Mouse (Mus musculus): Measurements from ENCODE around the gene Nrn1. TPM values are rescaled to one million over a fixed set of nuclear protein-coding genes. Genes with fewer than 3 reads are reported as not detected.

Nrn1 gene
- polyA plus RNA-seq, 1 experiment from 2014 or later = 0.31 TPM

DNA sequence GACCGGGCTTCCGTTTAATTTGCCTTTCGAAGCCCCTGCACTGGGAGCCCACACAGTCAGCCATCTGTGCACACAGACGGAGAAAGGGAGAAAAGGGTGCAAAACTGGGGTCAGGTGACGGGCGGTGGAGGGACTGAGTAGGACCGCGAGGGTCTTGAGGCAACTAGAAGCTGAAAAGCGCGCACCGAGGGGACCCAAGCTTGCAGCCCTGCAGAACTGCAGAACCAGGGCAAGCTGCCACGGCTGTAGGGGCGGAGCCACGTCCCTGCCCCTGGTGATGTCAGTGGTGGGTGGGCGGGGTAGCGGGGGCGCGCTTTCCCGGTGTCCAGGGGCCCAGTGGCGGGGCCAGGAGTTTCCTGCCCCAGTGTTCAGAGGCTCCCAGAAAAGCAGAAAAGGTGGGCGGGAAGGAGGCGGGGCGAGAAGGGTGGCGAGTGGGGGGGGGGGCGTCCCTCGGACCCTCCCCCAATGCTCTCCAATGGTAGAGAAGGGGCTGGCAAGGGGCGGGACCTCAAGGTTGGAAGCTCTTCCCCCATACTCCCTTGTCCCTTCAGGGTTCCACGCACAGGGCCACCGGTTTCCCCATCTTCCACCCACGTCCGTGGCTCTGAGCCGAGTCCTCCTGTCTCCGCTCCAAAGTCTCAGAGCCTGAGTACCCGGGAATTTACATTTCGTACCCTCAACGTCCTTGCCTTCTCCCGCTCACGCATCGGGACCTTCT lies 1.1 kb upstream of the Nrn1 start:
- H3K27ac ChIP-seq (ENCODE audit: low read length) = no peak overlapping the region
- WGBS = 0% methylated on average over 29 of the region's 39 CpGs
- peaks cover 51% of the 10 kb centered on the region for H3K27me3 ChIP-seq (replicated peaks; ENCODE audit: insufficient read depth, low read length)
- peak overlapping the region; percentile 36 for H3K4me3 ChIP-seq (ENCODE audit: low read depth, low read length)
- TF ChIP-seq CTCF (IDR thresholded peaks at IDR 0.05) (no peak), EP300 (IDR thresholded peaks at IDR 0.05) (no peak)
- peaks cover 21% of the 10 kb centered on the region; the same call in 1 of the 2 replicates for H3K4me1 ChIP-seq (ENCODE audit: insufficient read depth, low read depth, low read length)
- no peaks in the 10 kb centered on the region for H3K36me3 ChIP-seq (ENCODE audit: insufficient read depth, low read length)
- H3K9ac ChIP-seq (replicated peaks; ENCODE audit: low read depth) = no peak overlapping the region
- ATAC-seq (peak; percentile 77), DNase-seq (ENCODE audit: low spot score) (peak; percentile 53)
- H3K9me3 ChIP-seq (ENCODE audit: low read length) = no peaks in the 10 kb centered on the region
- H3K4me2 ChIP-seq (replicated peaks; ENCODE audit: low read depth, low read length) = peak overlapping the region; percentile 66

DNA sequence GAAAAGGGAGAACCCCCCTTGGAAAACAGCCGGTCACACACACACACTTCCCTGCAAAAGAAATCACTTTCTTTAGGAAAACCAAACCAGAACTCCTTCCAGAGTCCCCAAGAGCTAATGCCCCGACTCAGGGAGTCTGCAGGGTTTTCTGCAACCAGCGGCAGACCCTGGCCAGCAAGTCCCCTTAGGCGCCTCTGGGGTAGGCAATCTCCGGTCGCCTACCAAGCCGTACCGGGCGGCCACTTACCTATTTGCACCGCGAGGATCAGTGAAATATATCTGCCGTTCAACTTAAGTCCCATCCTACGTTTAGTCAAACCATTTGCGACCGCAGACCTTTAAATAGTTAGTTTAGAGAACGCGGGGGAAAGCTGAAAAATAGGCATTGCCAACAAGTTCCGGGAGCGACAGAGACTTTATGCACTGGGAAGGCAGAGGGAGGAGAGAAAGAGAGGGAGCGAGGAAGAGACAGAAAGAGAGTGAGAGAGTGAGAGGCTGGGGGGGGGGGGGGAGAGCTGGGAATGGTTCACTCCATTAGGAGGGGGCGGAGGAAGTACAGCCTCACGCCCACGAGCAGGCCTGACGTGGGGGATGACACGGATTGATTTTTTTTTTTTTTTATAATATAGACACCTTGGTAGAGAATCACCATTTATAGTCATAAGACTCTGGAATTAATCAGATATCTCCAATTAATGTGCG lies 791 bp downstream of the Nrn1 start:
- H3K27ac ChIP-seq (ENCODE audit: low read length) = no peak overlapping the region
- ATAC-seq (no peak), DNase-seq (ENCODE audit: low spot score) (no peak)
- H3K9ac ChIP-seq (replicated peaks; ENCODE audit: low read depth) = no peak overlapping the region
- no peaks in the 10 kb centered on the region for H3K36me3 ChIP-seq (ENCODE audit: insufficient read depth, low read length)
- H3K4me2 ChIP-seq (replicated peaks; ENCODE audit: low read depth, low read length) = no peak overlapping the region
- TF ChIP-seq CTCF (IDR thresholded peaks at IDR 0.05) (no peak), EP300 (IDR thresholded peaks at IDR 0.05) (no peak)
- H3K27me3 ChIP-seq (replicated peaks; ENCODE audit: insufficient read depth, low read length) = peaks cover 66% of the 10 kb centered on the region
- 2% methylated on average over 25 of the region's 26 CpGs for WGBS
- H3K4me1 ChIP-seq (ENCODE audit: insufficient read depth, low read depth, low read length) = peaks cover 21% of the 10 kb centered on the region; the same call in 1 of the 2 replicates
- H3K4me3 ChIP-seq (ENCODE audit: low read depth, low read length) = no peak overlapping the region
- no peaks in the 10 kb centered on the region for H3K9me3 ChIP-seq (ENCODE audit: low read length)

DNA sequence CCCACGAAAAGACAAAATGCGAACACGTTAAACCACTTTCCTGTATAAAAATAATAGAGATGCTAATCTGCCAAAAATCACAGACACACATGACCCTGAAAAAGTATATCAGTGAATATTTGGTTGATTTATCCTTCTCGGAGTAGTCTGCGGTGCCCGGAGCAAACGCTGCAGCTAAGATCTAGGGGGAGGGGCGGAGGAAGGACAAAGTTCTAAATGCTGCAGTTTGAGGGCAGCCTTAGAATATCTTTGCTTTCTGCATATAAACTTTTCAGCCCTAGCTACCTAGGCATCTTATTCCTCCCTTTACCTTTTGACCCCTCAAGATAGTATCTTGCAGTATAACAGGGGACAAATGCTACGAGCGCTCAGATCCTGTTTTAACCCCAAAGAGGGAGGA lies 1.4 kb downstream of the Nrn1 start:
- 3% methylated on average over 10 of the region's 10 CpGs for WGBS
- peaks cover 21% of the 10 kb centered on the region; the same call in 1 of the 2 replicates for H3K4me1 ChIP-seq (ENCODE audit: insufficient read depth, low read depth, low read length)
- no peak for ATAC-seq
- H3K9ac ChIP-seq (replicated peaks; ENCODE audit: low read depth) = no peak overlapping the region
- no peak overlapping the region for H3K4me2 ChIP-seq (replicated peaks; ENCODE audit: low read depth, low read length)
- peaks cover 71% of the 10 kb centered on the region for H3K27me3 ChIP-seq (replicated peaks; ENCODE audit: insufficient read depth, low read length)
- no peak overlapping the region for H3K27ac ChIP-seq (ENCODE audit: low read length)
- no peak for TF ChIP-seq CTCF (IDR thresholded peaks at IDR 0.05)
- TF ChIP-seq EP300 (IDR thresholded peaks at IDR 0.05) = no peak
- no peaks in the 10 kb centered on the region for H3K9me3 ChIP-seq (ENCODE audit: low read length)
- no peaks in the 10 kb centered on the region for H3K36me3 ChIP-seq (ENCODE audit: insufficient read depth, low read length)
- no peak overlapping the region for H3K4me3 ChIP-seq (ENCODE audit: low read depth, low read length)
- peak; percentile 14 for DNase-seq (ENCODE audit: low spot score)

DNA sequence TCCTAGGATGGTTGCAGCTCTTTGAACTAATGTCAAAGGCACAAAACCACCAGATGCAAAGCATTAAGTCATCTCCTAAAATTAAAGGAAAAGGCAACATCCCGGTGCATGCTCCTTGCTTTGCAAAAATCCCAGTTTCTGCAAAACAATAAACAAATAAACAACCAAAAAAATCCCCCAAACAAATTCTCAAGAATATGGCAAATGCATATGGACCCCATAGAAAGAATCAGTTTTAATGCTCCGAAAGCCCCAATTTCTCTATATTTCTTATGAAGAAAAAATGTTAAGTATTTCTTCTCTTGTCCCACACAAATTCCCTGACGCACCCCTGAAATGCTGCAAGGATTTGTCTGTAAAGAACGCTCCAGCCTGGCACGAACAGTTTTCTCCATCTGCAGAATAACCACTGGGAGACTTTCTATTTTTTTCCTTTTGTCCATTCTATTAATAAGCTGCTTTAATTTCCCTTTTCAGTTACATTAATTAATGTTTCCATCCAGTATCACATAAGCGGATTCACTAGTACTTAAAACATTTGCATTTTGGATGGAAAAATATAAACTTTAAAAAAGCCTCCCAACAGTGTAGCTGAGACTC lies 1.9 kb downstream of the Nrn1 start:
- DNase-seq (ENCODE audit: low spot score) (peak; percentile 7), ATAC-seq (no peak)
- Histone ChIP-seq H3K4me3 (ENCODE audit: low read depth, low read length) (no peak overlapping the region), H3K9ac (replicated peaks; ENCODE audit: low read depth) (no peak overlapping the region), H3K27me3 (replicated peaks; ENCODE audit: insufficient read depth, low read length) (peaks cover 76% of the 10 kb centered on the region), H3K9me3 (ENCODE audit: low read length) (no peaks in the 10 kb centered on the region), H3K4me1 (ENCODE audit: insufficient read depth, low read depth, low read length) (peaks cover 21% of the 10 kb centered on the region; the same call in 1 of the 2 replicates), H3K36me3 (ENCODE audit: insufficient read depth, low read length) (no peaks in the 10 kb centered on the region), H3K4me2 (replicated peaks; ENCODE audit: low read depth, low read length) (no peak overlapping the region), H3K27ac (ENCODE audit: low read length) (no peak overlapping the region)
- WGBS = 12% methylated on average over 6 of the region's 6 CpGs
- no peak for TF ChIP-seq CTCF (IDR thresholded peaks at IDR 0.05)
- no peak for TF ChIP-seq EP300 (IDR thresholded peaks at IDR 0.05)

DNA sequence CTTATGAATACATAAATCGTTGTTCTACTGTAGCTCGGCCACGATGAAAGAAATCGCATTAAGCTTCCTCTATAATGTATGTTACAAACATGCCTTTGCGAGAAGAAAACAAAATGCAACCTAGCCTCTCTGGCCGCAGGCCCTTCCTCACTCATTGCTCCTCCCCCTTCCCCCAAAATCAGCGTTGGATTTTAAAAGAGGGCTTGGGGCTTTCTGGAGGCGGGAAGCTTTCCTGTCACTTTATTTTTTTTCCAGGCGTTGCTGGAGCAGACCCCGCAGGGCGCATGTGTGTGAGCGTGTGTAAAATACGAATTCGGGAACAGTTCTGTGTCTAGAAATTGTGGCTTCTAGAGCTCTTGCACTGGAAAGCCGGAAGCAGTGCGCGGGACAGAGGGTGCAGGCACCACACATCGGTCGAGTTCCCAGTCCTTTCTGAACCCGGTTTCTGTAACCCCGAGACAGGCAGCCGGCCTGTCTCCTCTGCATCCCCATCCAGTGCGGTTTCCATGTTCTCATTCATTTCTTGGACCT lies 2.9 kb downstream of the Nrn1 start:
- H3K4me3 ChIP-seq (ENCODE audit: low read depth, low read length) = peak overlapping the region; percentile 40
- H3K9me3 ChIP-seq (ENCODE audit: low read length) = no peaks in the 10 kb centered on the region
- peak overlapping the region; percentile 57 for H3K4me2 ChIP-seq (replicated peaks; ENCODE audit: low read depth, low read length)
- H3K27me3 ChIP-seq (replicated peaks; ENCODE audit: insufficient read depth, low read length) = peaks cover 85% of the 10 kb centered on the region
- WGBS = under 1% methylated on average over 23 of the region's 23 CpGs
- DNase-seq (ENCODE audit: low spot score) (peak; percentile 10), ATAC-seq (no peak)
- peaks cover 23% of the 10 kb centered on the region; the same call in 1 of the 2 replicates for H3K4me1 ChIP-seq (ENCODE audit: insufficient read depth, low read depth, low read length)
- TF ChIP-seq CTCF (IDR thresholded peaks at IDR 0.05) (no peak), EP300 (IDR thresholded peaks at IDR 0.05) (no peak)
- H3K27ac ChIP-seq (ENCODE audit: low read length) = no peak overlapping the region
- H3K9ac ChIP-seq (replicated peaks; ENCODE audit: low read depth) = no peak overlapping the region
- H3K36me3 ChIP-seq (ENCODE audit: insufficient read depth, low read length) = no peaks in the 10 kb centered on the region

Measured in lung, postnatal 0 days (tissue).